Mouse (Mus musculus): ENCODE results near the gene Prim2.

DNA sequence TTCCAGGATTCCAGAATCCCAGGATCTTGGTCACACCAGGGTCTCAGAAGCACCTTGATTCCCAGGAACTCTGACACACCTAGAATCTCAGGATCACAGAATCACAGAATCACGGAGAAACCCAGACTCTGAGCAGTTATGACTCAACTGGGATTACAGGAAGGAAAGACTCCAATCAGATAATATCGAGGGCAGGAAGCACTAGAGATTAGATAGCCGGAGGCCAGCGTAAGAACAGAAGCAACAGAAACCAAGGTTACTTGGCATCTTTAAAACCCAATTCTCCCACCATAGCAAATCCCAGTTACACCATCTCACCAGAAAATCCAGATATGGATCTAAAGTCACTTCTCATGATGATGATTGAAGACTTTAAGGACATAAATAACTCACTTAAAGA lies 113.0 kb downstream of the Prim2 start:
- no peak for TF ChIP-seq CTCF (IDR thresholded peaks at IDR 0.05; ENCODE audit: low read depth, low read length)
- TF ChIP-seq POLR2A (IDR thresholded peaks at IDR 0.05; ENCODE audit: insufficient read depth, low read length), result no peak

All from ES-Bruce4 (cell line).